Mouse (Mus musculus): ENCODE results near the gene Gm20518.

The Gm20518 gene

DNA sequence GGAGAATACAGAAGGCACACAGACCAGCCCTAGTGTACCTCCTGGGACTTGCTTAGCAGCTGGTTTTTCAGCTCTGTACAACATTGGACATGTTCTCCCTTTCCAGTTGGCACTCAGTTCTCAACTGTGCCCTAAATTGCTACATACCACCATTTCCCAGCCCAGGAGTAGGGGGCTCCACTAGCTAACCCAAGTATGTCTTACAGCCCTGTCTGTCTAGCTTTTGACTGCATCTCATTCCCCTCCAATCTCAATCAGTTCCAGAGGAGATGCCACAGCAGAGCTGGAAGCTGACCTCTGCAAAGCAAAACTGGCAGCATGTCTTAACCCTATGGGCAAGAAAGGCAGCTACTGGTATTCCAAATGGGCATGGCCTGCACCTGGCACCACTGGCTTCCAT is 4.6 kb upstream of the Gm20518 start:
- DNase-seq (ENCODE audit: low spot score in 2 of 2), result no peak

- DNase-seq (ENCODE audit: low spot score in 2 of 2), result no peak
Measured at GRCm38 (mm10) chr16:17893923-17894322, 2.5 kb upstream of the Gm20518 start, which contains the start of gene Tssk1. Gene Tssk1, plus strand, starts transcription at chr16:17894223.

DNA sequence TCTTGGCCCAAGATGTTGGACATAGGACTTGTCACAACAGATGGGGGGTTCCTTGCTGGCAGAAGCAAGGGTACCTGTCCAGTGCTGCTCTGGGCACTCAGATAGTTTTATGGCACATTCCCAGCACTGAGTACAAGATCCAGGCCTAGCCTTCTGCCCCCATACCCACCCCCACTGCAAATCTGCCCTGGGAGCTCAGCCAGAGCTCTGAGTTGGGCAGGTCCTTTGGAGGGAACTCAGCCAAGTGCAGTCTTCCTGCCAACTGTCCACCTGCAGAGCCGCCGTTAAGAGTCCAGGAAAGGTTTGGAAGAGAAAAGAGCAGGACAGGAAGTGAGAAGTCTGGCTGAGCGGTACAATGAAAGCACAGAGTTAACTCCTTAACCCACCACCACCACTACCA is 1.1 kb upstream of the Gm20518 start:
- no peak for DNase-seq (ENCODE audit: low spot score in 2 of 2)

DNA sequence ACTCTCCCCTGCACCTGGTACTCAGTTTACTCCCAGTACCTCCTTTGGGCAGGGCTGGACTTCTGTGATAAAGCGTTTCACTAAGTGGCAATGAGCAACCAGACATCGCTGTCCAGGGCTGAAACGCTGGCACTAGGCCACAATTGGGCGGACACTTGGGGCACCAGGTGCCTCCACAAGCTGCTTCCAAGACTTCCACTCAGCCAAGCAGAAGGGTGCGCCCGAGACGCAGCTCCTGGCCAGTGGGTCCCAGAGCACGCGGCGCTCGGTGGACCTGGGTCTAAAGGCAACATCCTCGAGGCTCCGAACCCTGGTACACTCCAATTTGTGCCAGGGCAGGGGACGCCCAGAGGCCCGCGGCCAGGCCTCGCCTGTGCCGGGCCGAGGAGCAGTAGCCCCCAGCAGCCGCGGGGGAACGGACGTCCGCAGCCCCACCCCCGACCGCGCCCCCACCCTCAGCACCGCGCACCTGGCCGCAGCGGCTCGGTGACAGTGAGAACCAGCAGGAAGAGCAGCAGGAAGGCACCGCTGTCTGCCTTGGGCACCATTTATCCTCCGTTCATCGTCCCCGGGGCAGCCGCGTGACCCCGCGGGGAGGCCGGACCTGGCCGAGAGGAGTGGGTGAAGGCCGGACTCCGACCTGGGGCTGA is 429 bp downstream of the Gm20518 start:
- DNase-seq (ENCODE audit: low spot score in 2 of 2), result peak; percentile 78 to 82

GRCm38 (mm10) chr16:17890342-17890727 is 1.1 kb downstream of the Gm20518 start:
- no peak for DNase-seq (ENCODE audit: low spot score in 2 of 2)

- no peak for DNase-seq (ENCODE audit: low spot score in 2 of 2)
Measured at GRCm38 (mm10) chr16:17889689-17890341, 1.7 kb downstream of the Gm20518 start.

DNA sequence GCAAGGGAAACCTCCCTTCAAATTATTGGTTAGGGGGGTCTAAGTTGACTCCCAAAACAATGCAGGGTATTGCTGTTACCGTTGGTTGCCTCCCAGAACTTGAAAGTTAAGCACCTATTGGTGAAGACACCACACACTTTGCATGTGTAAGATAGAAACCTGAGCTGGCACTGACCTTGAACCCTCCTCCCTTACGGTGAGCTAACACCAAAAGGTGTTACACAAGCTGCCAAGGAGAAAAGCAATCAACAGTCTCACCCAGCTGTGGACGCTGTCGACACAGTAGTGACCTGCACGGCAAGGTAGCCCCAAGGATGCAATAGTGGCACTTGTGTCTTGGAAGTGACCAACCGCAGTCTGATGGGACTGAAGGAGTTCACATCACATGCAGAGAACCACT is 7.4 kb downstream of the Gm20518 start:
- no peak for DNase-seq (ENCODE audit: low spot score in 2 of 2)

- no peak for DNase-seq (ENCODE audit: low spot score in 2 of 2)
Measured at GRCm38 (mm10) chr16:17882196-17882595, 9.3 kb downstream of the Gm20518 start.

DNA sequence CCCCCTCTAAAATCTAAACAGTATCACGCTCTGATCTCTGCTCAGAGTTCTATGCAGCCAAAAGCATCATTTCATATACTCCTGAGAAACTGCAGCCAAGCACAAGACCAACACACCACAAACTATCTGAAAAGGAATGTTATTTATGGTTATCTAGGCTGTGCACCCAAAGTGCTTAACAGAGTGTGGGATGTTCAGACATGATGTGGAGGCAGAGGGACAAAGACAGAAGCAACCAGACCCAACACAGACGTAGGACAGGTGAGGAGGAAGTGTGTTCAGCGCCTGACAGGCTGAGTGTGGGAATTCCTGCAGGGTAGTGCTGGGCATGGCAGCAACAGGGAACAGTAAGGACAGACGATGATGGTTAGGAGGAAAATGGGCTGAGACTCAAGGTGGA is 11.9 kb downstream of the Gm20518 start:
- DNase-seq (ENCODE audit: low spot score in 2 of 2), result no peak

DNA sequence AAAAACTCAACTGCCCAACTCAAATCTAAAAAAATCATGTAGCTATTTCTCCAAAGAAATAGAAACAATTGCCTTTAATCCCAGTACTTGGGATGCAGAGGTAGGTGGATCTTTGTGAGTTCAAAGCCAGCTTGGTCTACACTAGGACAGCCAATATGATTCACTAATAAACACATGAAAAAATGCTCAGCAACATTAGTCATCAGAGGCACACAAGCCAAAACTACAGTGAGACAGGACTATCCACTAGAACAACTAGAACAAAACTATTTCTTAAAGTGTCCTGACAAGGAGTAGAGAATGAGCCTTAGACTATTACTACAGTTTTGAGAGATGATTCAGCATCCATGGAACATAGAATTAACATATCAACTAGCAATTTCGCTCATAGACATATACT is 15.4 kb downstream of the Gm20518 start:
- no peak for DNase-seq (ENCODE audit: low spot score in 2 of 2)

- no peak for DNase-seq (ENCODE audit: low spot score in 2 of 2)
Measured at GRCm38 (mm10) chr16:17875174-17875573, 16.3 kb downstream of the Gm20518 start.

GRCm38 (mm10) chr16:17872995-17873394 is 18.5 kb downstream of the Gm20518 start:
- DNase-seq (ENCODE audit: low spot score in 2 of 2), result no peak

DNA sequence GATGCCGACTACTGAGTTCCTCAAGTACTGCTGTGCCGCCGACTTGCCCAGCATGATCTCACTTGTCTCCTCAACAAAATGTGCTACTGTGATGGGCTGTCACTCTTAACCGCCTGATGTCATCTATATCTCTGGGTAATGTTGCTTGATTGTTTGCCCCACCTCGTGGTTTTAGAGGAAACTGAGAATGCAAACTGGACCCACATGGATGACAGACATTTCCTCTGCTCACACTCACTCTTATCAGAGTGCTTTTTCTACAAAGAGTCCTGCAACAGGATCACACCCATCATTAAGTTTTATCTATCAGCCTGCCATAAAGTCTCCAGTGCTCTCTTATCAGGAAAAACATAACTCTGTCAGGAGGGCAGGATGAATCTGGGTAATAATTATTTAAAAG is 20.2 kb downstream of the Gm20518 start:
- no peak for DNase-seq (ENCODE audit: low spot score in 2 of 2)

DNA sequence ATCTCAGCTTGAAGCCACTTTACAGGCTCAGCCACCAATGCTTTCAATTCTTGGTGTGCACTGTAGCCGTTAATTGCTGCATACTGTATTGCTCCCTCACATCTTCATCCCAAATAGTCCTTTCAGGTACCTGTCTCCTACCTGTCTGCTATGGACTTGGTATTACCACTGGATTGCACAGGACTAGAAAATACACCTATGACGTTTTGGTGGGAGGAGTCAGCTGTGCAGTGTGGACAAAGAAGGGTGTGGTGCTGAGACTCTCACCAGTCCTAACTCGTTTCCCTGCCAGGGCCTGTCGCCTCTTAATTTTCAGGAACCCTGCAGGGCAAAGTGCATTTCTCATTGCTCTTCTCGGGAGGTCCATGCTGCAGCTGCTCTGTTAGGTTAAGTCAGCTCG is 25.7 kb downstream of the Gm20518 start:
- DNase-seq (ENCODE audit: low spot score in 2 of 2), result no peak

DNA sequence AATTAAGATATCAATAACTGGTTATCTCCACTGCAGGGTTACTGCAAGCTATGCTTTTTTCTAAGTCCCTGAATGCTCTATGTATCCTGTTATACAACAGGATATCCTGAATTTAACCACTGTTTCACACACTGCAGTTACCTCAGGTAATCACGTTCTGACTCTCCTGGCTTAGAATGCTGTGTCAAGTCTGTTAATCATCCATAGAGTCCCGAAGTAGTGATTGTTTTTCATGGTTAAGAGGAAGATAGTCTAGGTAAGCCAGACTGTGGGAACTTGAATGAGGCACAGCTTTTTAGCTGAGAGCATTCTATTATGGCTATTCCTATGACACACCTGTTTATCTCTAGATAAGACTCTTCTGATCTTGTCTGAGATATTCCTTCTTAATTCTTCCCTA is 26.2 kb downstream of the Gm20518 start:
- no peak for DNase-seq (ENCODE audit: low spot score in 2 of 2)

DNA sequence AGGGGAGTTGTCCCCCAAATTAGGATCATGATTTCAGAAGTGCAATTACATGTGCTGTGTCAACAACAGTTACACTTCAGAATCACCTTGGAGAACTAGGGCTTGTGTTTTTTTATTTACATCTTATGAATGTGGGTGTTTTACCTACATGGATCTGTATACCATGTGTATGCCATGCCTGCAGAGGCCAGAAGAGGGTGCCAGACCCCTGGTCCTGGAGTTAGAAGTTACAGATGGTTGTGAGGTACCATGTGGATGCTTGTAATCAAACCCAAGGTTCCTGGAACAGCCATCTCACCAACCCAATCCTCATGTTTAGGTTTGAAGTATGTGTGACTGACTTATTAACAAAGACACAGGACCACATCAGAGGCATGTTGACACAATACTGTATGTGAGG is 32.9 kb downstream of the Gm20518 start:
- no peak for DNase-seq (ENCODE audit: low spot score in 2 of 2)

DNA sequence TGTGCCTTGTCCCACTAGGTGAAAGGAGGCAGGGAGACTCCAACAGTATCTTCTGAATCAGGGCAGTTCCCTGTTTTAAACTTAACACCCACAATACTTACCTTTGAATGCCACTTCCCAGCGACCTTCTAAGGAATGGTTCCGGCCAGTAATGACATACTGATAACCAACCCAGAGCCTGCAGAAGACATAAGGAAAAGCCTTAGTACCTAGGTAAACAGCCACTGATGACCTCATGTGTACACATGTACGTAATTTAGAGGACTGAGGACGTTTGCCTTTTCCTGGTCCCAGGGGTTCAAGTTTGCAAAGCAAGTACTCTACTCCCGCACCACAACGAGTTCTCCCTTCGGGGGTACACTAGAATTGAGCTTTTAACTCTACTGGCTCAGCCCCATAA is 34.3 kb downstream of the Gm20518 start:
- DNase-seq (ENCODE audit: low spot score in 2 of 2), result no peak

DNA sequence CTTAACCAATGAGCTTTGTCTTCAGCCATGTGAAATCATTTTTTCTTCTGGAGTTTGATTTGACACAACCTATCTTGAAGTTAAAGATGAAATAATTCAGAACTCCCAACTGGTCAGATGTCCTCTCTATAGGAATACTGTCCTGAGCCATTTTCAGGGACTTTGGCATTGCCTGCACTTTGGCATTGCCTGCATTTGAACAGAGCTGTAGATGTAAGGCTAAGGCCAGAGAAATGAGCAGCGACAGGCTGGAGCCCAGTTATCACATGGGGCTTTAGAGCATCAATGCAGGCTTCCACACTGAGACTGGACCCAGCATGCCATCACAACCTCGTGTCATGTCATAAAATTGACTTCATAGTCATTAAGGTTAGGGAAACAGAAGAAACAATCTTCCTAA is 38.2 kb downstream of the Gm20518 start:
- DNase-seq (ENCODE audit: low spot score in 2 of 2), result no peak

DNA sequence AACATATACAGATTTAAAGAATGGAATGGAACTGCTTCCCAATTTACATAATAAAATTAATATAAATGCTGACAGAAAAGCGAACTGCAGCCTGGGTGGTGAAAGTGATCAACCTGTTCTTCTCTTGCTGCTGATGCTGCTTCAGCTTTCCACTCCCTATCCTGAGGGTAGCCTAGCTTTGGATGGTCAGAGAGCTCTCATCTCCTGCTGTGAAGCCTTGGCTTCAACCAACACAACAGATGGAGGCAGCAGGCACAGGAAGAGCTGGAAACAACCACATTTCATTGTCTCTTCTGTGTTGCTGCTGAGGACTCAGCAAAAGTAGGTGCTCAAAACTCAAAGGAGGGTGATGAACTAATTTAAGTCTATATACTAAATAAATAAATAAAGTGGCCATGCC is 39.6 kb downstream of the Gm20518 start:
- no peak for DNase-seq (ENCODE audit: low spot score in 2 of 2)

GRCm38 (mm10) chr16:17851331-17851730 is 40.1 kb downstream of the Gm20518 start:
- no peak for DNase-seq (ENCODE audit: low spot score in 2 of 2)

GRCm38 (mm10) chr16:17849486-17849885 is 42.0 kb downstream of the Gm20518 start:
- no peak for DNase-seq (ENCODE audit: low spot score in 2 of 2)

DNA sequence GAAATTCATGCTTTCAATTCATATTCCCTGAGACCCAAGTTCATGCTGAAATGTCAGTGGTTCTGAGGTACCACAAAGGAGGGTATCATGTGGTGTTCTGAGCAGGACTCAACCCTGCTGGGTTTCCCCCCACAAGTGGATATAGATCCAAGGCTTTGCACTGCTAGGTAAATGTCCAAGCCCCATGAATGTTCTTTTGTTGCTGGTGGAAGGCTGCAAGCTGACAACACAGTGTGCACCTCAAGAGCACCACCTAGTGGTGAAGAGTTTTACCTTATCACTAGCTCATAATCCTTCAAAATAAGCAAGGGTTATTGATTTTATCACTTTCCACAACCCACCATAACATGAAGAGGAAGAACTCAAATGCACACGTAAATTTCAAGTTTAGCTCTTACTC is 42.5 kb downstream of the Gm20518 start:
- DNase-seq (ENCODE audit: low spot score in 2 of 2), result peak in 1 of 2 experiments; percentile 54

GRCm38 (mm10) chr16:17848431-17848830 is 43.0 kb downstream of the Gm20518 start:
- DNase-seq (ENCODE audit: low spot score in 2 of 2), result no peak
